Mouse (Mus musculus): Measurements from ENCODE around the gene E330017A01Rik. TPM values are rescaled to one million over a fixed set of nuclear protein-coding genes. Genes with fewer than 3 reads are reported as not detected.

Gene E330017A01Rik
- polyA plus RNA-seq (2015; fragmentation: Nextera tagmentation; extraction: Ambion mirVana), result not detected in 2 replicates

DNA sequence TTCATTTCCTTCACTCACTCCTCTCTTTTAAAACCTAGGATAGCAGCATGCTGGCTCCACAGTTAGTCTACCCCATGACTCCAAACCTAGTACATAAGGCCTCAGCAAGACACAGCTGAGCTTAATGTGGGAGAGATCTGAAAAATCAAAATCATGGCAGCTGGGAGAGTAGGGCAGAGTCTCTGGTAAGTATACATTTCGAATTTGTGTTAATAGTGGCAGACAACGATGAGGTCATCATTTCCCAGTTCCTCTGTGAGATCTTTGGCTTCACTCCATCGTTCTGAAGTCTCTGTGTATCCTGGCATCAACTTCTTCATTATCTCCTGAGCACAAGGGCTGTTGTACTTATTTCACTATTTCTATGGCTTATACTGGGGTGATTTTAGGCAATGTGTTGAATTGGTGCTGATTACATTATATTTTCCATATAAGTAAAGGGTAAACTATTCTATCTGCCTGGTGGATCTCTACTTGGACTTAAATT lies at the start of gene E330017A01Rik:
Gene E330017A01Rik, minus strand, starts transcription at position 51 of the 487 bp plus-strand sequence.

DNA sequence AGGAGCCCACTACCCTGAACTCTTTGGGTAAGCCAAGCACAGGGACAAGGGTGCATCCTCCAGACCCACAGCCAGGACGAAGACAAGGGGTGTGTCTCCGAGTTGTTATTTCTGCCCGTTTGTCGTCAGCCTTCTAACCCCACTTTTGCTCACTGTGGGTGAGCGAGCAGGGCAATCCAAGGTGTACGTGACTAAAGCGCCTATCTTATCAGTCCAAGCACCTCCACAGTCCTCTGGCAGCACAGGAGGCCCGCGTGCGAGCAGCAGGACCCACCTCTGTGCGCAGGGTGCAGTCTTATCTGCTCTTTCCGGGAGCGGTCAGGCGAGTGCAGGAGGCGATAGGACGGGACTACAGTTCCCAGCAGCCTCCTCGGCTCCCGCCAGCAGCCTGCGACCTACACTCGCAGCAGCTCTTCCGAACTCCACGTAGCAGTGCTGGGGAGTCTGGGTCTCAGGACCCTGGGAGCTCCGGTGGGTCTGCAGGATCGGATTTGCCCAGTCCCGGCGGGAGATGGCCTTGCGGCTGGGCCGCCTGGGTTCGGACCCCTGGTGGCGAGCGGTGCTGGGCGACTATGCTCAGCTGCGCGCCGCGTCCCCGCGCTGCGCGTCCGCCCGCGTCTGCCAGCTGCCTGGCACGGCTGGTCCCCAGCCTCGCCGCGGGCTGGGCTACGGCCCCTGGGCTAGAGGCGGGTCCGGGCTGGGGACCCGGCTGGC lies 31.5 kb upstream of the E330017A01Rik start, which contains the start of gene Cpox:
Gene Cpox, plus strand, starts transcription at position 376 of the 714 bp plus-strand sequence.

DNA sequence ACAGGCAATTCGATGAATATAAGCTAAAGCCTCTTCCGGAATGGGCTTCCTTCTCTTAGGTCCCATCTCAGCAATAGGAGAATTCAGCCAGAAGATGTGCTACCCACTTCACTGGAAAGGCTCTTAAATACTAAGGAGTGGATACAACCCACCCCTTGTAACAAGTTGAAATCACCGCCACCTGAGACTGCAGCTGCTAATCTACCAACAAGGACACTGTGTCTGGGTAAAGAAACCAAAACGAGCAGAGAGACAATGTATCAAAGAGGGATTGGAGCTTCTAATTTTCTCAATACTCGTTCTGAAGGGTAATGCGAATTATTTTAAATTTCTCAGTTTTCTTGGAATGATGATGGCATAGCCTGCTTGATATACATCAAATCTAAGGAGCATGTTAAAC lies 21.7 kb downstream of the E330017A01Rik start, which contains the start of gene Gm813:
Gene Gm813, minus strand, starts transcription at position 101 of the 400 bp plus-strand sequence.

Other genes starting within 250 kb of the E330017A01Rik start
- gene Dcbld2, start 230.3 kb downstream of the E330017A01Rik start, polyA plus RNA-seq (2015; fragmentation: Nextera tagmentation; extraction: Ambion mirVana), result 6.6 and 8.4 TPM in 2 replicates
- 4.8 and 5.0 TPM in 2 replicates for gene St3gal6, start 114.5 kb downstream of the E330017A01Rik start, polyA plus RNA-seq (2015; fragmentation: Nextera tagmentation; extraction: Ambion mirVana)
- not detected in 2 replicates for gene Gm813, start 21.8 kb downstream of the E330017A01Rik start, polyA plus RNA-seq (2015; fragmentation: Nextera tagmentation; extraction: Ambion mirVana)
- gene Cpox, start 31.6 kb upstream of the E330017A01Rik start, polyA plus RNA-seq (2015; fragmentation: Nextera tagmentation; extraction: Ambion mirVana), result 18.8 and 24.2 TPM in 2 replicates
- not detected in 2 replicates for gene Gpr15, start 80.3 kb upstream of the E330017A01Rik start, polyA plus RNA-seq (2015; fragmentation: Nextera tagmentation; extraction: Ambion mirVana)
- gene Cldnd1, start 89.2 kb upstream of the E330017A01Rik start, polyA plus RNA-seq (2015; fragmentation: Nextera tagmentation; extraction: Ambion mirVana), result 92.0 and 115 TPM in 2 replicates
- gene Olfr172, start 124.4 kb upstream of the E330017A01Rik start, polyA plus RNA-seq (2015; fragmentation: Nextera tagmentation; extraction: Ambion mirVana), result not detected in 2 replicates
- gene Olfr173, start 161.5 kb upstream of the E330017A01Rik start, polyA plus RNA-seq (2015; fragmentation: Nextera tagmentation; extraction: Ambion mirVana), result not detected in 2 replicates
- gene Olfr175-ps1, start 188.0 kb upstream of the E330017A01Rik start, polyA plus RNA-seq (2015; fragmentation: Nextera tagmentation; extraction: Ambion mirVana), result not detected in 2 replicates
- gene Olfr177, start 236.0 kb upstream of the E330017A01Rik start, polyA plus RNA-seq (2015; fragmentation: Nextera tagmentation; extraction: Ambion mirVana), result not detected in 2 replicates

All from urinary bladder, postnatal 0 days (tissue).